Mouse (Mus musculus): Measurements from ENCODE around the gene Nmt2.

- TF ChIP-seq POLR2A (IDR thresholded peaks at IDR 0.05; ENCODE audit: low read depth, low read length) (no peak), CTCF (IDR thresholded peaks at IDR 0.05; ENCODE audit: extremely low read depth, insufficient read depth, insufficient read length, insufficient replicate concordance) (no peak)
These were observed 978 bp upstream of the Nmt2 start for GRCm38 (mm10) chr2:3282866-3283601.

Measured in spleen, adult 2 months (tissue).